Mouse (Mus musculus) ovary, postnatal 10 days (tissue): ENCODE measurements around the gene Atg9a.
"Not testable (repeated sequence)": the region's sequence is repeated elsewhere in the genome, so short reads cannot be mapped to it uniquely, and the experiment has no call there.

Experiments used
- DNase-seq: peaks from one replicate; pipeline ENCODE4 v3.0.0; 2022; ENCODE audit warnings: low spot score

The Atg9a gene

DNA sequence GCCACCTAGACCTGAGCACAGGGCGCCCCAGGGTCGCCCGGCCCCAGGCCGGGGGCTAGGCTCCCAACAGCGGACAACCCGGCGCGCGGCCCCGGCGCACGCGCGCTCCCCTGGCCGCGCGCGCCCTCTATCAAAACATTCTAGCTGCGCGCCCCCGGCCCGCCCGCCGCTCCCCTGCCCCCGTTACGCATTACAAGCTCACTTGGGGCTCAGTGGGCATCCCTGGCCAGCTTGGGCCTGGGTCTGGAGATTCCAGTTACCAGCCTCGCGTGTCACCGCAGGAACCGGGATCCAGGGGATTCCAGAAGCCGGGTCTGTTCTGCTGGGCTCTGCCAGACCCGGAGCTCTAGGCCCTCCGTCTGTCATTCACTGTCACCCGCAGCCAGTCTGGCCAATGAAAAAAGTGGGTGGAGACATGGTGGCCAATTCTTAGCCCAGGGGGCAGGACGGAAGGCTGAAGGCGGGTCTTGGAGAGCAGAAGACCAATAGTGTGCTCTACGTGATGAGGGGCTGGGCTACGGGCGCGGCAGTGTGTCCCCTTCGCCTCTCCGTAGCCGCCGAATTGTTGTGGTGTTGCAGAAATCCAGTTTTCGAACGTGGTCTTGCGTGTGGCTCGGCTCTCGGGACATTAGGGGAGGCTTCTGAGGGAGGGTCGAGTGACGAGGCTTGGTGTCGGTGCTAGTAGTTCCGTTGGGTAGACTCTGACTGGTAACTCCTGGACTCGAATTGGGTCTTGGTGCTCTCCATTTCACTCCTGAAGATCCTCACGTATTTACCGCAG, at the start of gene Atg9a, which contains the start of gene Ankzf1:
Gene Atg9a, minus strand, starts transcription at position 575 of the 781 bp plus-strand sequence.
Gene Ankzf1, plus strand, starts transcription at position 530 of the 781 bp plus-strand sequence.
- peak; percentile 70 for DNase-seq

DNA sequence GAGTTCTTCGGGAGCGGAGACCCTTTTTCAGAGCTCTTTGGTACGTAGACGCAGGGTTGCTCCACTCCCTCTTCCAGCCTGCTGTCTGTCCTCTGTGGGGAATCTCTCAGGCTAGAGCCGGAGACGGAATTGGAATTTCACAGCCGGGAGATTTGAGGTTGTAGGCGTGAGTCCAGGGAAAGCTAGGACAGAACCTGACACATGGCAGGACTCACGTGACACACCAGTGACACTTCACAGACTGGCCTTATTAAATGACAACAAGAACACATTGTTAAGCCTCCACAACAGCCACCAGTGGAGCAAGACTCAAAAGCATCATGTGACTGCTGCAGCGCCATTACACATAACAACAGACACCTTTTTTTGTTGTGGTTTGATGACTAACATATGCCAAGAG, 47.6 kb upstream of the Atg9a start:
- no peak for DNase-seq

DNA sequence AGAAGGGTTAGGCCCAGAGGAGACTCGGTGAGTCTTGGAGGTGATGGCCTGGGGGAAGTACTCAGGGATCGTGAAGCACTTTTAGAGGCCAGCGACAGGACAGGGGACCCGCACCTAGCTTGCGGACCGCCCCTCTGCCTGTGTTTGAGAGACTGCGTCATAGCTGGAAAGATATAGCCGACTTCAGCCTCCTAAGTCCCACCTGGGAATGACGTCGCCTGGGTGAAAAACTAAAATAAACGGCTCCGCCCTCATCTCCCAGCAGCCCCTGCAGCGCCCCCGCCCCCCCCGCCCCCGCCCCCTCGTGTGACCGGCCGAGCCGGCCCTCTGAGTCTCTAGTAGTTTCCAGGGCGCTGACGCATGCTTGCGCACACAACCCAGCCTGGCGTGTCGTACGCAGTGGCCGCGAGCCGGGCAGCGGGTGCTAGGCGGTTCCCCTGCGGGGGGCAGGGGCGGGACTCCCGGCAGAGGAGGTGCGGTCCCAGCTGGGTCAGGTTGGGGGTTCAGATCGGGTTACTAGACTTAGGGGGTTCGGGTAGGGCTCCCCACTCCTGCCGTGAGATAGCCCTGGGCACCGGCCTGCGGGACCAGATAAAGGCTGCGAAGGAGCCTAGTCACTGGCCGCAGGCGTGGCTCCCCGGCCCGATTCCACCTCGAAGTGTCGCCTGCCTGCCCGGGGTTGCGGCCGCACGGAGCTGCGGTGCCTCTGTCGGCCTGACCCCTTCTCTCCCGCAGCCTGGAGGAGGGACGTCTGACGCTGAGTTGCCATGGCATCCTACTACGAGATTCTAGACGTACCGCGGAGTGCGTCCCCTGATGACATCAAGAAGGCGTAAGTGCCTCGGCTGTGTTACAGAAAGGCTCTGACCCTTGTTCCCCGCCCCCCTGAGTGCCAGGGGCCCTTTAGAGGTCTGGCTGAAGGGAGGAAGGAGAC, 44.4 kb upstream of the Atg9a start, which contains the start of gene Dnajb2:
Gene Dnajb2, plus strand, starts transcription at position 290 of the 934 bp plus-strand sequence.
- DNase-seq = peak; percentile 73

DNA sequence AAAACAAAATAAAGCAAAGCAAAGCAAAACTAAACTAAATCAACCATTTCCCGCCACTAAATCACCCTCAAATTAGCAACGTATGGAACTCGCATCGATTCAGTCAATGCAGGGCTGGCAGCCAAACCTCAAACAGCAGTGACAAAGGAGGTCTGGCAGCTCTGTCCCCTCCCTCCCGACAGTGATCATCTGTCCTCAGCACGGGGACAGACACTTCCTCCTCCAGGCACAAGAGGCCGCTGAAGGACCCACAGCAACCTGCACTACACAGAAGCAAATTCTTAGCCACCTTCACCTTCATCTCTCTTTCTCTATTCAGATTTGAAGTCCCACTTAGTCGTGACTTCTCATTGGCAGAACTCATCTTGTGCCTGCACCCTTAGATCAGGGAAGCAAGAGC, 42.6 kb upstream of the Atg9a start:
- DNase-seq = no peak

DNA sequence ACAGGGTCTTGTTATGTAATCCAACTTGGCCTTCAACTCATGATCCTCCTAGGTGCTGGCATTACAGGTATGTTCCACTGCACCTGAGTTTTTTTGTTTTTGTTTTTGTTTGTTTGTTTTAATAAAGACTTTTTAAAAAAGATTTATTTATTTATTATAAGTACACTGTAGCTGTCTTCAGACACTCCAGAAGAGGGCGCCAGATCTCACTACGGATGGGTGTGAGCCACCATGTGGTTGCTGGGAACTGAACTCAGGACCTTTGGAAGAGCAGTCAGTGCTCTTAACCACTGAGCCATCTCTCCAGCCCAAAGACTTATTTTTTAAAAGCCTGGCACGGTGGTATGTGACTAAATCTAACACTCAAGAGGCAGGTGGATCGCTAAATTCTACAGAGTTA, 40.5 kb upstream of the Atg9a start:
- not testable (repeated sequence) for DNase-seq

DNA sequence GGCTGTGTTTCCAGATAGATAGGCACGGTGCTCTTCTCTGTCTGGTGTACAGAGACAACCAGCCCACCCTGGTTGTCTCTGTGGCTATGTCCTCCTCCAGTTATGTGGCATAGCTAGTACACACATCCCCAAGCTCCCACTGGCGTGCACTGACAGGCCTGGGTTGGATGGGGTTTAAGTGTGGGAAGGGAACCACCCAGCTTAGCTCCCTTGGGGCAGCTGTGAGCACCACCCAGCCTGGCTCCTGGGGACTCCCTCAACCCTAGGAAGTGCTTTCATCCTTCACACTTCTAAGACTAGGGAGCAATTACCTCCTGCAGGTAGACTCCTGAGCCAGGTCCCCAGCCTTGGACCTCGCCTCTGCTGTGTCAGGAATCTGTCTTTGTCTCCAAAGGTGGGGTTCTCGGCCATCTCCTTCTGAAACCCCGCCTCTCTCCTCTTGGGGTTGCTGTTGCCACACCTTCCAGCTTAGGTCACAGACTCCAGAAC, 39.7 kb upstream of the Atg9a start, which contains the start of gene A630095N17Rik:
Gene A630095N17Rik, minus strand, starts transcription at position 439 of the 489 bp plus-strand sequence.
- DNase-seq = no peak

DNA sequence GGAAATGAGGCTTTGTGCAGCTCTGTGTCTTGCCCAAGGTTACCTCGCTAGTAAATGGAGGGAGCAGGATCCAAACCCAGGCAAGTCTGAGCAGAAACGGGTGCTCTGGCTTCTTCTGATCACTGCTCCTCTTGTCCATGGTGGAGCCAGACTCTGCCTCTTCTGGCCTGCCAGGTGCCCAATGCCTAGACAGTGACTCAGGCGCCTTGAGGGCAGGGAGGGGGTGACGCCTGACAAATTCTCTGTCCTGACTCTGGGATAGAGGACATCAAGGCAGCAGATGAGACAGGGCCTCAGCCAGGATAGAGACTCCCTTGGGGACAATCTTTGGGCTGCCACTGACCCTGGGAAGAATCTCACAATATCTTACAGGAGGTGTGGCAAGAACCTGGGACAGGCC, 39.2 kb upstream of the Atg9a start:
- DNase-seq = no peak

DNA sequence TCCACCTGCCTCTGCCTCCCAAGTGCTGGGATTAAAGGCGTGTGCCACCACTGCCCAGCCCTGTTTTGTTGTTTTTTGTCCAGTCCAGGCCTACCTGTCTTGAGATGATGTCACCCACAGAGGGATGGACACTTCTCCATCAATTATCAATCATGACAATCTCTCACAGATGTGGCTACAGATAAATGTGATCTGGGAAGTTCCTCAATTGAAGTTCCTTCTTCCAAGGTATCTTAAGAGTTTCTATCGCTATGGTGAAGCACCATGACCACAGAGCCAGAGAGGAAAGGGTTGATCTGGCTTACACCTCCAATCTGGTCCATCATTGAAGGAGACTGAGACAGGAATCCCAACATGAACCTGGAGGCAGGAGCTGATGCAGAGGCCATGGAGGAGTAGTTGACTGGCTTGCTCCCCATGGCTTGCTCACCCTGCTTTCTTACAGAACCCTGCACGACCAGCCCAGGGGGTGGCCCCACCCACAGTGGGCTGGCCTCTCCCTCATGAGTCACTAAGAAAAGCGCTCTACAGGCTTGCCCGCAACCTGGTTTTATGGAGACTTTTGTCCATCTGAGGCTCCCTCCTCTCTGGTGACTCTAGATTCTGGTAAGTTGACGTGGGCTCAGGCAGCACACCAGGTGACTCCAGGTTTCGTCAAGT, 38.5 kb upstream of the Atg9a start:
- no peak for DNase-seq

DNA sequence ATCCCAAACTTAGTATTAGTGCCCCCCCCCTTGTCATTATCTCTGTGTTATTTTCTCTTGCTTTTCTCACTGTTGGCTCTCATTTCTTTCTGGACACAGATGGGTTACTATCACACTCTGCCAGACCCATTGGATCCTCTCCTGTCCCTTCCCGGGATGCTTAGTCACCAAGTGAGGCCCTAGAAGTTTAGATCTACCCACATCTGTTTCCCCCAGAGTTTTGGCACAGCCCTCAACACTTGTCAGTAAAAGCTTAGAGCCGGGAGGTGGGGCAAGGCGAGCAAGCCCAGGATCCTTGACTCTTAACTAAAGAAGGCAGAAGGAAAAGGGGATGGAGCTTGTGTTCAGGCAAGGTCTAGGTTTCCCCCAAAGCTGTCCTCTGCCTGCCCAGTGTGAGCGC, 37.2 kb upstream of the Atg9a start:
- no peak for DNase-seq

DNA sequence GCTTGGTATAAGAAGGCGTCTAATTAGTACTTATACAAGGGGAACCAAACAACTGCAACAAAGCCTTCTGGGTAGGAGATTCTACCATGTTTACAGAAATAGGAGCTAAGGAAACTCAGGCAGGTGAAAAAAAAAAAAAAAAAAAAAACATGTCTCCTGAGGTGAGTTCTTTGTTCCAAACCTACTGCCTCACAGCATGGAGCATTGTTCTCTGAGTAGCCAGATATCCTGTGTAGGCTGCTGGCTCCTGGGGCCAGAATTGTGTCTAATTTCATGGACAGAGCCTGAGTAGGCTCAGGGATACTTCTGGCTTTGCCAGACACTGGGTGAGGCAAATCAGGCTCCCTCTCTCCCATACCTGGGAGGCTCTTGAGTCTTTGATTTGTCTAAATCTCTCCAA, 35.7 kb upstream of the Atg9a start:
- DNase-seq = no peak

DNA sequence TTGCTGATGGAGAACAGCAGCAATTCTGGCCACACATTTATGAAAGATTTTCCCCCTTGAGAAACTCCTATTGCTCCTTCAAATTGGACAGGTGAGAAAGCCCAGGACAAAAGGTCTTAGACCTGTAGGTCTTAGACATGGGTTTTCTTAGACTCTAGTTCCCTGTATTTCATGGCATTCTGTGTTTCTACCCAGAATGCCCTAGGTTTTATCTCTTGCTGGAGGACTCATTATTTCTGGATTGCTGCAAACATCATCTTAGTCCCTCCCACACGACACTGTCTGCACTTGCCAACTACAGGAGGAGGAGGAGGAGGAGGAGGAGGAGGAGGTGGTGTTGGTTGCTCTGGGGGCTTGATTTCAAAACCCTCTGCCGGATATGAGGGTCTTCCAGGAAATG, 34.1 kb upstream of the Atg9a start:
- DNase-seq = no peak

DNA sequence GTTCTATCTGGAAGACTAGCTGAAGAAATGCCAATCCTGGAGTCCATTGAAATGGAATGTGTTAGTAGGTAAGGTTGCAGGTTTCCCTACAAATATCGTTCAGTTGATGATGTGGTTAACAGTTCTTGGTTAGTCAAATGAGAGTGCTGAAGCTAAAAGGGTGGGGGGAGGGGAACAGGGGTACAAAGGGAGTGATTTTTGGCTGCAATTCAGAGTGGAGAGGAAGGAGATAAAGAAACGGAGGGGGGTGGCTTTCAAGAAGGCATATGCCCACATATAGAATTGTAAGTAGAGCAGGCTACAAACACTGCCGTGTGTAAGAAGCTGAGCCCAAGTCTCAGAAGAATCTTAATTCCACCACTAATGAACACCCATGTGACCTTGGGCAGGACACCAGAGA, 33.5 kb upstream of the Atg9a start:
- no peak for DNase-seq

DNA sequence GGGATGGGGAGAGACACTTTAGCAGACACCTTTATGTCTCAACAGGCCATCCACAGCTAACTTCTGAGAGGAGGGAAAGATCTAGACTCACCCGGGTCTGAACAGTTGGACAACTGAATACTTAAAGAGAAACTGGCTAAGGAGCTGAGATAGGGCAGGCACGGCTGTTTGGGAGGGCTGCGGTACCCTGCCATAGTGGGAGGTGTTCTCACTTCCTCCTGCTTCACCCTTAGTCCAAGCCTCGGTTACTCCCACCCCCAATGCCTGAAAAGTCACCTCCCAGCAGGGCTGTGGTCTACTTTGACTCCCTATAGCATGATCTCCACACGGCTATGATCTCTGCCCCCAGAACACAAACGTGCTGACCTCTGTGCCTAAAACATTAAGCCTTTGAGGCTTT, 31.5 kb upstream of the Atg9a start:
- DNase-seq = no peak

DNA sequence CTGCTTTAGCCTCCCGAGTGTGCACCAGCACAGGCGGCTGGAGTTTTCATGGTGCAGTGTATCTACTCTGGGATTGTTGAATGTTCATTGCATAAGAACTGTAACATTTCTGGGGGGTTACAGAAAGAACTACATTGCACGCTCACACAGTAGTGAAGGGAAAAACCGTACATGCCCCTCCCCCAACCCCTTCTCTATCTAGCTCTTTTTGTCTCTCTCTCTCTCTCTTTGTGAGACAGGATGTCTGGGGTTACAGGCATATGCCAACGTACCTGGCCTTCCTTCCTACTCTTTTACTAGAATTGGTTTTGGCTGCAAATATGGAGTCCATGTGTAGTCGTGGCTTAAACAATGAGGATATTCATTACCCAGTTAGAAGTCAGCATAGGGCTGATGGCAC, 30.9 kb upstream of the Atg9a start:
- no peak for DNase-seq

DNA sequence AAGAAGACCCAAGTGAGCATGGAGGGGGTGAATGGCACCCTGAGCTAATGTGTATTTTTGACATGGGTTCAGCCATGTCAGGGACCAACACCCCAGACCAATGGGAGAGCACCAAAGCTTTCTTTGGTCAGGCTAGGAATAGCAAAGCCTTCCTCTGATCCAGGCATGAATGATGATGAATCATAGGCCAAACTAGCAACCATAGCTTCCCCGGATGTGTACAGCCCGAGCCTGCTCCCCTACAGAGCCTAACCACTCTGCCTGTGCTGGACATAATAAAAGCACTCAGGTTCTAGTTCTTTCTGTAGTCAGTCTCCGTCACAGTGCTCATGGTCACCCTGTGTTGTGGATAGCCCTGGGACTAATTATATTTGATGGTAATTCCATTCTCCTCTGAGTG, 29.5 kb upstream of the Atg9a start:
- DNase-seq = no peak

DNA sequence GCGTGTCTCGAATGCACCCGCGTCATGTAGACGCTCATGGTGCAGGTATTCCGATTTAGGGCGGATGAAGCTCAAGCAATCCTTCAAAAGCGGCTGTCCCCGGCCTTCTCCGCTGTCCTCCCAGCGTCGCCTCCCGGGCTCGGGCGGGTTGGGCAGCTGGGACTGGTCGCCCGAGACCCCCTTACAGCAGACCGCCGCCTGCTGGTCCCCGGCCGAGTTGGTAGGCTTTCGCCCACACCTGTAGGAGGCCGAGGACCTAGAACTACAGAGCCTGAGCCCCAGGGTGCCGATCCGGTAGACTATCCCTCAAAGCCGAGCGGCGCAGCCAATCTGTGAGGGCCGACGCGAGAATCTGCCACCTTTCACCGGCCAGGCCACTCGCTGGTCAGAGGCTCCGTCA, 27.5 kb upstream of the Atg9a start, which contains the start of gene Tuba4a:
Gene Tuba4a, minus strand, starts transcription at position 335 of the 400 bp plus-strand sequence.
- DNase-seq = no peak

DNA sequence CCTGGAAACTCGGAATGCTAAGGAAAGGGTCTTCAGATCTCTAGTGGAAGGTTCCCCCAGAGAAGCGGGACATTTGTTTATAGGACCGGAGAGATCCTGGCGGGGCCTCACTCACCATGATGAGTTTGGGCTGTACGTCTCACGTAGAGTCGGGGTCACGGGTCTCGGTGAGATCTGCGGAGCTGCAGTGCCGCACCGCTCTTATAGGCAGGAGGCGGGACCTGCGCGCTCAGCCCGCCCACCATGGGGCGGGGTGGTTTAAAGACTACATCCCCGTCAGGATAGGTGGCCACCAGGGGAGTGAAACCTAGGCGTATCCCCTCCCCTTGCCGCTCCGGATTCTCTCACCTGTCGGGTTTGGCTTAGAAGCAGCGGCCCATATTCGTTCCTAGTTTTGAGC, 27.1 kb upstream of the Atg9a start:
- peak; percentile 39 for DNase-seq

DNA sequence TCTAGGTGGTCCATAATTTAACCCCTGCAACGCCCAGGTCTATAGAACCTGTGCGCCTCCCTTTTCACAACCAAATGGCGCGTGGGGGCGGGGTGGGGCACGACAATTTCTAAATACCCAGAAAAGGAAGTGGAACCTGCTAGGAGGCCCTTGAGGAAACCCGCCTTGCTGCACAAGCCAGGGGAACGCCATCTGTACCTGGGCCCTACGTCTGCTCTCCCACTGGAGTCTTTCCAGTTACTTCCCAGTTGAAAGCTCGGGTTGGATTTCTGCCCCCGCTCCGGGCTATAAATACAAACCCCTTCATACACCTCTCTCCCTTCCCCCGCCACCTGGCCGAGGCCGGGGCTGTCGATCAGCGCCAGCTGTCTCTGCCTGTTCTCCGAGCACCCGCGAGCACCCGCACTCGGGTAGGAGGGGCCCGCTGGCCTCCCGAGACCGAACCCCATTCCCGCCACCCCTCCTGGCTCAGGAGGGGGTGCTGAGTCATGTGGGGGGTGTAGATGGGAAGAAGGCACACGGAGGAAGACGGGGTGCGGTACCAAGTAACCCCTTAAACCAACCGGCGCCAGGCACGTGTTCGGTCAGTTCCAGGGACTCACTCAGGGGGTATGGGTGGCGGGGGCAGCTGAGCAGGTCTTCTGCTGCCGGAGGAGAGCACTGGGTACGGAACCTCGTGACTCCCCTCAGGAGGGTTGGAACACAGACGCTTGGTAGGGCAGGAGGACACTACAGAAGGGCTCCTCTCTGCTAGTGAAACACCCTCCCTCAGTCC, 26.4 kb upstream of the Atg9a start:
- no peak for DNase-seq

DNA sequence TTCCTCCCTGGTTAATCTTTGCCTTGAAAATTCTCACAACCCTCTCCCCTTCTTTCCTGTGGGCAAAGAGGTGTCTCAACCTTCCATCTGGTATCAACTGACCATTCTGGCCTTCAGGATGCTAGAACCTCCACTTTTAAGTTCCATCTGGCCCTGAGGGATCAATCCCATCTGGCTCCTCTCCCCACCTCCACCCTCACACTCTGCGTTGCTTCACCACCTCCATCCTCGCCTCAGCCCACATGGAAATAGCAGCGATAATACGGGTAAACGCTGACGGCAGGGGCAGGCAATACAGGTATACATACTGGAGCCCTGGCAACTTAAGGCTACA, 25.9 kb upstream of the Atg9a start:
- DNase-seq = no peak

DNA sequence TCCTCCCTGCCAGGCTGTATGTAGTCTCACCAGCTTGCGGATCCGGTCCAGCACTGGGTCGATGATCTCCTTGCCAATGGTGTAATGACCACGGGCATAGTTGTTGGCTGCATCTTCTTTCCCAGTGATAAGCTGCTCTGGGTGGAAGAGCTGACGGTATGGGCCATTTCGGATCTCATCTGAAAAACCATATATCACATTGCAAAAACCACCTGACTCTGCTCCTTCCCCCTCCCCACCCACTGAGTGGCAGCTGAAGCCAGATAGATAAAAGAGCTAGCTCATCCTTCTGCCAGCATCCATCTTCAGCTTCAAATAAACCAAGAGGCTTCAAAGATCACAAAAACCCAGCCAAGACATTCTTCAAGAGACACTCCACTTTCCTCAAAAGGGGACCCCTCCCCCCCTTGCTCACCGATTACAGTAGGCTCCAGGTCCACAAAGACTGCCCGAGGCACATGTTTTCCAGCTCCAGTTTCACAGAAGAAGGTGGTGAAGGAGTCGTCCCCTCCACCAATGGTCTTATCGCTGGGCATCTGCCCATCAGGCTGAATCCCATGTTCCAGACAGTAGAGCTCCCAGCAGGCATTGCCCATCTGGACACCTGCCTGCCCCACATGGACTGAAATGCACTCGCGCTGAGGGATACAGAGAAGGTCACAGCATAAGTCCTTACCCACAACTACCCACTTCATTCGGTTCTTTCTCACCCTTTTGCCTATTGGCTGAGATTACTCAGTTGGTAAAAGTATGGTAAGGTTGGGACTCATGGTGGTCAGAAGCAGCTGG, 25.0 kb upstream of the Atg9a start:
- DNase-seq = no peak

DNA sequence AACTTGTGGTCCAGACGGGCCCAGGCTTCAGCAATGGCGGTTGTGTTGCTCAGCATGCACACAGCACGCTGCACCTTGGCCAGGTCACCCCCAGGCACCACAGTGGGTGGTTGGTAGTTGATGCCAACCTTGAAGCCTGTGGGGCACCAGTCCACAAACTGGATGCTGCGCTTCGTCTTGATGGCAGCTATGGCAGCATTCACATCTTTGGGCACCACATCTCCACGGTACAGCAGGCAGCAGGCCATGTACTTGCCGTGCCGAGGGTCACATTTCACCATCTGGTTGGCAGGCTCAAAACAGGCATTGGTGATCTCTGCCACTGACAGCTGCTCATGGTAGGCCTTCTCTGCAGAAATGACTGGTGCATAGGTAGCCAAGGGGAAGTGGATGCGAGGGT, 23.8 kb upstream of the Atg9a start:
- no peak for DNase-seq
